Mouse (Mus musculus): ENCODE data around the gene Ddc. TPM values are rescaled to one million over a fixed set of nuclear protein-coding genes. Genes with fewer than 3 reads are reported as not detected.

Gene Ddc
- total and polyA plus RNA-seq, 3 experiments = 0.91 to 2.3 (median 1.3) TPM

DNA sequence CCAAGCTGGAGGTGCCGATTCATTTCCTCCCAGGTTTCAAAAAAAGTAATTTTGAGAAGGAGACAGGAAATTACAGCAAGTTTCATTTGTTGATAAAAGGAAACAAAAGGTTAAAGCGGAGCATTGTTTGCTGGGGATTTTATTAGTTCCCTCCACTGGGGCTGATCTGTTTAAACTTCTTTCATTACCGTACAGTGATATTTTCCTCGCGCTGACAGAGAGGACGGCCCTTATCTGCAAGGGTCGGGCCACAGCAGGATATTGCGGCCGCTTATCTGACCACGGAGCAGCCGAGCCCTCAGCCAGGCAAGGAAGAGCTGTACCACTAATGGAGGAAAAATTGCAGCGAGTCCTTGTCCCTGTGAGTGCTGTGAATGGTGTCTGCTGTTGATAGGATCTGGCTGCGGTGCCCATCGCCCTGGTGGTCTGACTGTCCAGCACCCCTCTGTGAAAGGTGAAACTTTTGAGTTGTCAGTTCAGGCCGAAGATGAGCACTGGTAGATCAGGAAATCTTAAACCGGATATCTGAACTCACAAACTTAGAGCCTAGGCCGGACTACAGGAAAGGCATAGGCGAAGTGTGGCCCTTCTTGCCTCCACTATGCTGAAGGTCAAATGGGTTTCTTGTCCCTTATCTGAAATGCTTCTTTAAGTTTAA, 61.1 kb downstream of the Ddc start:
- intact Hi-C loops (cut with DNase I) = no loop called here

GRCm38 (mm10) chr11:11836262-11836661, 61.7 kb downstream of the Ddc start:
- DNase-seq = no peak
- intact Hi-C loops (cut with DNase I) = no loop called here
- H3K4me3 ChIP-seq = peak overlapping the region; percentile 31
- peaks cover 5% of the 10 kb centered on the region; the same call in 1 of the 2 replicates for H3K36me3 ChIP-seq (ENCODE audit: control insufficient read depth, insufficient read depth, low read length)
- peak overlapping the region; percentile 67 for H3K27ac ChIP-seq
- no peak for TF ChIP-seq CTCF (IDR thresholded peaks at IDR 0.05)
- TF ChIP-seq EP300 (IDR thresholded peaks at IDR 0.05; ENCODE audit: insufficient read depth, low read depth, low read length) = no peak
- TF ChIP-seq POLR2A (IDR thresholded peaks at IDR 0.05; ENCODE audit: insufficient read depth, low read depth, low read length) = no peak
- 20% methylated on average over 8 of the region's 8 CpGs for WGBS
- peaks cover 4% of the 10 kb centered on the region for H3K4me1 ChIP-seq (ENCODE audit: control insufficient read depth, insufficient read depth, low read length)
- H3K27me3 ChIP-seq (ENCODE audit: control insufficient read depth, insufficient read depth, low read length) = no peaks in the 10 kb centered on the region
- no peaks in the 10 kb centered on the region for H3K79me2 ChIP-seq (replicated peaks; ENCODE audit: control insufficient read depth, insufficient read depth, low read length)
- H3K9ac ChIP-seq (ENCODE audit: low read depth, low read length) = no peak overlapping the region

More for the DNA sequence above, 61.1 kb downstream of the Ddc start:
- TF ChIP-seq EP300 (IDR thresholded peaks at IDR 0.05; ENCODE audit: insufficient read depth, low read depth, low read length) = 0 out of 2 replicates have a peak, but pooled peaks have one; percentile 27
- 0 out of 2 replicates have a peak, but pooled peaks have one; percentile 14 for TF ChIP-seq POLR2A (IDR thresholded peaks at IDR 0.05; ENCODE audit: insufficient read depth, low read depth, low read length)
- TF ChIP-seq CTCF (IDR thresholded peaks at IDR 0.05) = no peak
- Histone ChIP-seq H3K4me1 (ENCODE audit: control insufficient read depth, insufficient read depth, low read length) (peaks cover 4% of the 10 kb centered on the region), H3K36me3 (ENCODE audit: control insufficient read depth, insufficient read depth, low read length) (peaks cover 5% of the 10 kb centered on the region; the same call in 1 of the 2 replicates), H3K79me2 (replicated peaks; ENCODE audit: control insufficient read depth, insufficient read depth, low read length) (no peaks in the 10 kb centered on the region), H3K27ac (peak overlapping the region; percentile 67), H3K27me3 (ENCODE audit: control insufficient read depth, insufficient read depth, low read length) (no peaks in the 10 kb centered on the region), H3K4me3 (peak overlapping the region; percentile 31), H3K9ac (ENCODE audit: low read depth, low read length) (peak overlapping the region; percentile 34)
- DNase-seq = peak; percentile 53 to 58
- WGBS = 9% methylated on average over 18 of the region's 18 CpGs

- Histone ChIP-seq H3K79me2 (replicated peaks; ENCODE audit: control insufficient read depth, insufficient read depth, low read length) (no peaks in the 10 kb centered on the region), H3K27ac (no peak overlapping the region), H3K4me1 (ENCODE audit: control insufficient read depth, insufficient read depth, low read length) (peaks cover 4% of the 10 kb centered on the region), H3K36me3 (ENCODE audit: control insufficient read depth, insufficient read depth, low read length) (peaks cover 5% of the 10 kb centered on the region; the same call in 1 of the 2 replicates), H3K4me3 (no peak overlapping the region), H3K27me3 (ENCODE audit: control insufficient read depth, insufficient read depth, low read length) (no peaks in the 10 kb centered on the region), H3K9ac (ENCODE audit: low read depth, low read length) (no peak overlapping the region)
- TF ChIP-seq POLR2A (IDR thresholded peaks at IDR 0.05; ENCODE audit: insufficient read depth, low read depth, low read length) (no peak), CTCF (IDR thresholded peaks at IDR 0.05) (no peak), EP300 (IDR thresholded peaks at IDR 0.05; ENCODE audit: insufficient read depth, low read depth, low read length) (no peak)
- WGBS = 91% methylated on average over 4 of the region's 4 CpGs
- DNase-seq = no peak
- intact Hi-C loops (cut with DNase I) = no loop called here
These were observed 62.2 kb downstream of the Ddc start for GRCm38 (mm10) chr11:11835791-11836190.

GRCm38 (mm10) chr11:11835361-11835760, 62.6 kb downstream of the Ddc start:
- WGBS = 73% methylated on average over 6 of the region's 6 CpGs
- Histone ChIP-seq H3K36me3 (ENCODE audit: control insufficient read depth, insufficient read depth, low read length) (peaks cover 5% of the 10 kb centered on the region; the same call in 1 of the 2 replicates), H3K9ac (ENCODE audit: low read depth, low read length) (no peak overlapping the region), H3K79me2 (replicated peaks; ENCODE audit: control insufficient read depth, insufficient read depth, low read length) (no peaks in the 10 kb centered on the region), H3K27me3 (ENCODE audit: control insufficient read depth, insufficient read depth, low read length) (no peaks in the 10 kb centered on the region), H3K4me1 (ENCODE audit: control insufficient read depth, insufficient read depth, low read length) (peaks cover 4% of the 10 kb centered on the region), H3K4me3 (no peak overlapping the region), H3K27ac (no peak overlapping the region)
- DNase-seq = no peak
- intact Hi-C loops (cut with DNase I) = no loop called here
- TF ChIP-seq EP300 (IDR thresholded peaks at IDR 0.05; ENCODE audit: insufficient read depth, low read depth, low read length) (no peak), CTCF (IDR thresholded peaks at IDR 0.05) (no peak), POLR2A (IDR thresholded peaks at IDR 0.05; ENCODE audit: insufficient read depth, low read depth, low read length) (no peak)

DNA sequence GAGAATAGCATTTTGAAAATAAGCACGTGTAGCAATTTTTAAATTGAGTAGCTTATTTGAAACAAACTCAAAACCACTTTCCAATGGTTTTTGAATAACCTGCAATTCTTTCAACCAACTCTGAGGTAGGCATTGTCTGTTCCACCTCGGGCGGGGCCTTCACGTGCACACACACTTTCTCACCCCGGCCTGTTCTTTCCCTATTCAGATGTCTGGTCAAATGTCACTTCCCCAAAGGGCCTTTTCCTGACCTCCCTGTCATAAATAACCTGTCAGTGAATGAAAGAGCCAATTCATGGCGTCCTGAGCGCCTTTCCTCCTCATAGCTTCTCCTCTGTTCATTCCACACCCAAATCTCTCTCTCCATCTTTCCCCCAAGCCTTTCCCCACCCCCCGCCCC, 64.8 kb downstream of the Ddc start:
- DNase-seq = no peak
- H3K9ac ChIP-seq (ENCODE audit: low read depth, low read length) = no peak overlapping the region
- 65% methylated on average over 8 of the region's 8 CpGs for WGBS

GRCm38 (mm10) chr11:11832755-11833084, 65.2 kb downstream of the Ddc start:
- no peak overlapping the region for H3K9ac ChIP-seq (ENCODE audit: low read depth, low read length)
- WGBS = 39% methylated on average over 6 of the region's 6 CpGs
- no peak for DNase-seq

More for the DNA sequence above, 64.8 kb downstream of the Ddc start:
- intact Hi-C loops (cut with DNase I) = no loop called here
- peak overlapping the region; percentile 58 for H3K27ac ChIP-seq
- H3K4me1 ChIP-seq (ENCODE audit: control insufficient read depth, insufficient read depth, low read length) = peaks cover 5% of the 10 kb centered on the region
- H3K4me3 ChIP-seq = no peak overlapping the region
- H3K36me3 ChIP-seq (ENCODE audit: control insufficient read depth, insufficient read depth, low read length) = peaks cover 5% of the 10 kb centered on the region; the same call in 1 of the 2 replicates
- TF ChIP-seq CTCF (IDR thresholded peaks at IDR 0.05) (no peak), POLR2A (IDR thresholded peaks at IDR 0.05; ENCODE audit: insufficient read depth, low read depth, low read length) (no peak), EP300 (IDR thresholded peaks at IDR 0.05; ENCODE audit: insufficient read depth, low read depth, low read length) (no peak)
- H3K27me3 ChIP-seq (ENCODE audit: control insufficient read depth, insufficient read depth, low read length) = no peaks in the 10 kb centered on the region
- no peaks in the 10 kb centered on the region for H3K79me2 ChIP-seq (replicated peaks; ENCODE audit: control insufficient read depth, insufficient read depth, low read length)

More at GRCm38 (mm10) chr11:11832755-11833084, 65.2 kb downstream of the Ddc start:
- H3K4me3 ChIP-seq = no peak overlapping the region
- H3K27ac ChIP-seq = peak overlapping the region; percentile 58
- no peaks in the 10 kb centered on the region for H3K79me2 ChIP-seq (replicated peaks; ENCODE audit: control insufficient read depth, insufficient read depth, low read length)
- H3K27me3 ChIP-seq (ENCODE audit: control insufficient read depth, insufficient read depth, low read length) = no peaks in the 10 kb centered on the region
- intact Hi-C loops (cut with DNase I) = no loop called here
- peaks cover 5% of the 10 kb centered on the region; the same call in 1 of the 2 replicates for H3K36me3 ChIP-seq (ENCODE audit: control insufficient read depth, insufficient read depth, low read length)
- peaks cover 5% of the 10 kb centered on the region for H3K4me1 ChIP-seq (ENCODE audit: control insufficient read depth, insufficient read depth, low read length)
- TF ChIP-seq CTCF (IDR thresholded peaks at IDR 0.05) (no peak), EP300 (IDR thresholded peaks at IDR 0.05; ENCODE audit: insufficient read depth, low read depth, low read length) (no peak), POLR2A (IDR thresholded peaks at IDR 0.05; ENCODE audit: insufficient read depth, low read depth, low read length) (no peak)
